Mouse (Mus musculus) MEL (cell line): Measurements from ENCODE around the gene Txndc8. TPM values are rescaled to one million over a fixed set of nuclear protein-coding genes. Genes with fewer than 3 reads are reported as not detected.

Experiments used
- DNase-seq: peaks from one replicate; pipeline ENCODE4 v3.0.0; 2011; ENCODE audit warnings: low read depth, low spot score
- H3K27ac ChIP-seq: 2 replicates; pipeline ENCODE4 v1.5.1; 2012; ENCODE audit warnings: low read depth, mild to moderate bottlenecking, control low read depth, low read length, moderate library complexity; ENCODE audit not compliant: control insufficient read depth
- H3K27me3 ChIP-seq, 2 experiments: fragments of 150-350 bp in 1 of 2; sonication (generic) in 1 of 2; 2 replicates each; pipeline ENCODE4 v1.6.1; 2012; ENCODE audit warnings: low read length in 2 of 2, mild to moderate bottlenecking in 2 of 2, improper control_type of control experiment in 1 of 2, moderate library complexity in 1 of 2; ENCODE audit not compliant: insufficient read depth in 2 of 2, control insufficient read depth in 1 of 2
- H3K36me3 ChIP-seq, 2 experiments: 2 replicates each; pipeline ENCODE4 v1.6.1; 2012 to 2014; ENCODE audit warnings: low read length in 2 of 2, improper control_type of control experiment in 1 of 2, inconsistent platforms in 1 of 2, mild to moderate bottlenecking in 1 of 2; ENCODE audit not compliant: insufficient read depth in 2 of 2, control insufficient read depth in 1 of 2
- H3K4me1 ChIP-seq, 2 experiments: fragments of 150-350 bp in 1 of 2; sonication (generic) in 1 of 2; 2 replicates each; pipeline ENCODE4 v1.6.1; 2012; ENCODE audit warnings: low read length in 2 of 2, improper control_type of control experiment in 1 of 2, mild to moderate bottlenecking in 1 of 2; ENCODE audit not compliant: insufficient read depth in 2 of 2, control insufficient read depth in 1 of 2
- H3K4me3 ChIP-seq, 2 experiments: fragments of 150-350 bp in 1 of 2; sonication (generic) in 1 of 2; 2 replicates each; pipeline ENCODE4 v1.5.1; 2012; ENCODE audit warnings: low read depth in 2 of 2, low read length in 2 of 2, mild to moderate bottlenecking in 2 of 2, moderate library complexity in 2 of 2, control low read depth in 1 of 2, improper control_type of control experiment in 1 of 2; ENCODE audit not compliant: control insufficient read depth in 1 of 2, insufficient read depth in 1 of 2
- H3K79me2 ChIP-seq: 2 replicates; pipeline ENCODE4 v1.6.1; 2012; ENCODE audit warnings: mild to moderate bottlenecking, low read length, moderate library complexity; ENCODE audit not compliant: control insufficient read depth, poor library complexity, insufficient read depth
- H3K9ac ChIP-seq: 2 replicates; pipeline ENCODE4 v1.6.1; 2012; ENCODE audit warnings: low read depth, mild to moderate bottlenecking, control low read depth, low read length, moderate library complexity; ENCODE audit not compliant: control insufficient read depth, poor library complexity, severe bottlenecking
- H3K9me3 ChIP-seq: fragments of 150-350 bp; sonication (generic); replicated peaks from 2 replicates; pipeline ENCODE4 v1.6.1; 2012; ENCODE audit warnings: mild to moderate bottlenecking, low read length, improper control_type of control experiment, moderate library complexity; ENCODE audit not compliant: insufficient read depth
- CHD2 ChIP-seq: IDR thresholded peaks from 2 replicates; pipeline ENCODE4 v1.6.1; 2011; ENCODE audit warnings: low read length, improper control_type of control experiment
- ELF1 ChIP-seq: IDR thresholded peaks from 2 replicates; pipeline ENCODE4 v1.6.1; 2014; ENCODE audit warnings: low read depth, mild to moderate bottlenecking, inconsistent platforms, low read length, improper control_type of control experiment, moderate library complexity
- ETS1 ChIP-seq: IDR thresholded peaks from 2 replicates; pipeline ENCODE4 v1.6.1; 2012; ENCODE audit warnings: low read depth, mild to moderate bottlenecking, inconsistent platforms, low read length, improper control_type of control experiment, moderate library complexity
- GATA1 ChIP-seq: IDR thresholded peaks from 2 replicates; pipeline ENCODE4 v1.6.1; 2011; ENCODE audit warnings: low read depth, low read length, improper control_type of control experiment
- HCFC1 ChIP-seq: IDR thresholded peaks from 2 replicates; pipeline ENCODE4 v1.6.1; 2012; ENCODE audit warnings: low read depth, mild to moderate bottlenecking, inconsistent platforms, low read length, improper control_type of control experiment, moderate library complexity
- MAX ChIP-seq: IDR thresholded peaks from 2 replicates; pipeline ENCODE4 v1.6.1; 2011; ENCODE audit warnings: low read length, improper control_type of control experiment
- MEF2A ChIP-seq: IDR thresholded peaks from 2 replicates; pipeline ENCODE4 v1.6.1; 2014; ENCODE audit warnings: low read depth, mild to moderate bottlenecking, inconsistent platforms, low read length, improper control_type of control experiment; ENCODE audit not compliant: poor library complexity, insufficient replicate concordance, severe bottlenecking; ENCODE audit errors: extremely low read depth
- MYC ChIP-seq: IDR thresholded peaks from 2 replicates; pipeline ENCODE4 v1.6.1; 2011; ENCODE audit warnings: low read depth, mild to moderate bottlenecking, low read length, improper control_type of control experiment, moderate library complexity
- POLR2A ChIP-seq, 2 experiments: IDR thresholded peaks; 2 replicates each; pipeline ENCODE4 v1.6.1; 2011 to 2012; ENCODE audit warnings: low read length in 2 of 2, mild to moderate bottlenecking in 2 of 2, control low read depth in 1 of 2, improper control_type of control experiment in 1 of 2, low read depth in 1 of 2, moderate library complexity in 1 of 2; ENCODE audit not compliant: control insufficient read depth in 1 of 2, insufficient read depth in 1 of 2, poor library complexity in 1 of 2
- POLR2AphosphoS5 ChIP-seq: IDR thresholded peaks from 2 replicates; pipeline ENCODE4 v1.6.1; 2012; ENCODE audit warnings: low read depth, borderline replicate concordance, mild to moderate bottlenecking, inconsistent platforms, low read length, moderate library complexity, mixed read lengths
- SIN3A ChIP-seq: IDR thresholded peaks from 2 replicates; pipeline ENCODE4 v1.6.1; 2012; ENCODE audit warnings: low read length, improper control_type of control experiment, inconsistent platforms
- TCF12 ChIP-seq: IDR thresholded peaks from 2 replicates; pipeline ENCODE4 v1.6.1; 2014; ENCODE audit warnings: low read depth, mild to moderate bottlenecking, inconsistent platforms, low read length, improper control_type of control experiment, moderate library complexity
- UBTF ChIP-seq: IDR thresholded peaks from 2 replicates; pipeline ENCODE4 v1.6.1; 2012; ENCODE audit warnings: low read depth, mild to moderate bottlenecking, inconsistent platforms, low read length, improper control_type of control experiment, moderate library complexity, borderline replicate concordance; ENCODE audit not compliant: insufficient read depth
- ZKSCAN1 ChIP-seq: IDR thresholded peaks from 2 replicates; pipeline ENCODE4 v1.6.1; 2012; ENCODE audit warnings: low read depth, mild to moderate bottlenecking, inconsistent platforms, low read length, improper control_type of control experiment, moderate library complexity
- ZNF384 ChIP-seq: IDR thresholded peaks from 2 replicates; pipeline ENCODE4 v1.6.1; 2012; ENCODE audit warnings: low read depth, mild to moderate bottlenecking, inconsistent platforms, low read length, improper control_type of control experiment
- polyA plus RNA-seq, 2 experiments: library from polyadenylated mRNA; stranded (reverse) in 1 of 2; unstranded in 1 of 2; fragments of >175 nt in 1 of 2; fragments of >200 nt in 1 of 2; gene quantifications; 2 replicates each; pipeline versions ENCODE4 v1.2.1 to v1.2.4; 2012; ENCODE audit warnings: low replicate concordance in 2 of 2, low read depth in 1 of 2; ENCODE audit not compliant: insufficient read length in 2 of 2, insufficient read depth in 1 of 2, missing spikeins in 1 of 2
- total RNA-seq: library from RNA; depleted of rRNA; stranded (reverse); fragments of 300-350 nt; gene quantifications from 2 replicates; pipeline ENCODE4 v1.2.3, GENCODE M21; 2012

Txndc8 gene
- total and polyA plus RNA-seq, 3 experiments = not detected

- TF ChIP-seq MEF2A (no peak), ETS1 (no peak), MYC (peak; percentile 94), ELF1 (no peak), TCF12 (no peak), SIN3A (peak; percentile 83), GATA1 (no peak), CHD2 (no peak)
Measured at GRCm38 (mm10) chr4:57954580-57954979, 54.3 kb downstream of the Txndc8 start (continued).

DNA sequence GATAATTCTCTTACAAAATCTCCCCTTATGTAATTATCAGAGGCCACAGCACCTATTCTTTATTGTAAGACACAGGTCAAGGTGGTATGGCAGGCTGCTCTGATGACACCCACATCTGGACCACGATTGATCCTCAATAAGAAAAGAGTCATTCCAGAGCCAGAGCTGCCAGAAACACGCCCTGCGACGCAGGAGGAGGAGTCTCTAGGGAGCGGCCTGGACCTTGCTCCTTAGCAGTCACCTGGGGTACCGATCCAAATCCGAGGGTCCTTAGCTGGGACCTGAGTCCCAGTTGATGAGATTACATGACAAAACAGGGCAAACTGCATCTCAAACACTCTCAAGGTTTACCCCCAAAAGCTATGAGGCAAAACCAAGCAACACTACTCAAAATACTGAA, 55.1 kb downstream of the Txndc8 start:
- H3K4me3 ChIP-seq = peak overlapping the region; percentile 84 to 93
- no peak; a peak in 1 of 4 replicates for TF ChIP-seq POLR2A (IDR thresholded peaks at IDR 0.05; ENCODE audit: control insufficient read depth in 1 of 2, insufficient read depth in 1 of 2, low read depth in 1 of 2, low read length in 2 of 2, poor library complexity in 1 of 2)
- no peak for TF ChIP-seq POLR2AphosphoS5
- no peak for TF ChIP-seq MYC
- TF ChIP-seq ZNF384 = no peak
- TF ChIP-seq ZKSCAN1 = no peak
- no peak for DNase-seq
- no peaks in the 10 kb centered on the region for H3K27me3 ChIP-seq
- peak overlapping the region; percentile 86 for H3K9ac ChIP-seq
- H3K36me3 ChIP-seq = peaks cover 18 to 23% of the 10 kb centered on the region in 2 experiments
- peaks cover 3 to 12% of the 10 kb centered on the region in 2 experiments for H3K4me1 ChIP-seq
- H3K27ac ChIP-seq = no peak overlapping the region
- no peaks in the 10 kb centered on the region for H3K9me3 ChIP-seq
- peaks cover 52% of the 10 kb centered on the region for H3K79me2 ChIP-seq

DNA sequence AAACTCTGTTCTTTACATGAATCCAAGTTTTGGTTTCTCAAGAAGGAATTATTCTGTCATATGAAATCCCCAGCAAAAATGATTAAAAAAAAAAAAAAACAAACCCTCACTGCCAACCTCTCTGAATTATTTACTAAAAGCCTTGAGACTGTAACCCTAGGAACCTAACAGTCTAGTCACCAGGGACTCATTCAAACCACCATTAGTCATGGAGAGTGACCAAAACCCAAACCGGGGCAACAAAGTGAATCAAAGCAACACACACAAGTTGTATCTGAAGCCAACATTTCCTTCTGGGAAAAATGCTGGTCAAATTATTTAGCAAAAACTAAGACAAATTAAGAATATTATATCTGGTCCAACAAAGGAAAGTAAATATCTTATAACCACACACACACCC, 56.0 kb downstream of the Txndc8 start:
- H3K79me2 ChIP-seq = peaks cover 55% of the 10 kb centered on the region
- no peak overlapping the region for H3K27ac ChIP-seq
- peaks cover 21 to 27% of the 10 kb centered on the region in 2 experiments for H3K36me3 ChIP-seq
- no peaks in the 10 kb centered on the region for H3K27me3 ChIP-seq
- TF ChIP-seq ETS1 (no peak), MAX (no peak), UBTF (no peak), HCFC1 (no peak)
- no peaks in the 10 kb centered on the region for H3K9me3 ChIP-seq
- no peak for DNase-seq
- no peak overlapping the region for H3K9ac ChIP-seq
- H3K4me1 ChIP-seq = peaks cover 3 to 7% of the 10 kb centered on the region in 2 experiments
- H3K4me3 ChIP-seq = no peak overlapping the region
